Mouse (Mus musculus) layer of hippocampus, adult 18-20 months (tissue): ENCODE data around the gene Mark3. TPM values are rescaled to one million over a fixed set of nuclear protein-coding genes. Genes with fewer than 3 reads are reported as not detected.
"Not testable (repeated sequence)": the region's sequence is repeated elsewhere in the genome, so short reads cannot be mapped to it uniquely, and the experiment has no call there.

Source experiments
- DNase-seq, 2 experiments: peaks; one replicate each; pipeline ENCODE4 v3.0.0; 2022; ENCODE audit warnings: low spot score in 2 of 2
- total RNA-seq, 2 experiments: library from RNA; stranded (reverse); gene quantifications; 2 replicates each; pipeline ENCODE4 v1.2.3; 2021

Gene Mark3
- total RNA-seq, 2 experiments from 2014 or later = 92.2 to 92.3 TPM

GRCm38 (mm10) chr12:111618266-111618665, 43.9 kb downstream of the Mark3 start:
- no peak for DNase-seq

- peak in 1 of 2 experiments; percentile 87 for DNase-seq
Observed at GRCm38 (mm10) chr12:111648061-111648645, 73.8 kb downstream of the Mark3 start.

GRCm38 (mm10) chr12:111652953-111653352, 78.6 kb downstream of the Mark3 start:
- no peak for DNase-seq

- DNase-seq = peak in 1 of 2 experiments; percentile 89
Observed at GRCm38 (mm10) chr12:111653434-111653833, 79.1 kb downstream of the Mark3 start.

GRCm38 (mm10) chr12:111655695-111656094, 81.4 kb downstream of the Mark3 start:
- no peak for DNase-seq

- no peak for DNase-seq
Observed at GRCm38 (mm10) chr12:111659331-111659730, 85.0 kb downstream of the Mark3 start.

GRCm38 (mm10) chr12:111660628-111661027, 86.3 kb downstream of the Mark3 start:
- DNase-seq = no peak

GRCm38 (mm10) chr12:111661554-111661953, 87.2 kb downstream of the Mark3 start:
- DNase-seq = not testable (repeated sequence)

GRCm38 (mm10) chr12:111663228-111664143, 89.2 kb downstream of the Mark3 start:
- DNase-seq = no peak

GRCm38 (mm10) chr12:111664144-111664634, 89.9 kb downstream of the Mark3 start:
- DNase-seq = no peak

- no peak for DNase-seq
Observed at GRCm38 (mm10) chr12:111665041-111665880, 90.9 kb downstream of the Mark3 start.

- DNase-seq = no peak
Observed at GRCm38 (mm10) chr12:111666380-111666779, 92.1 kb downstream of the Mark3 start.

- DNase-seq = no peak
Observed at GRCm38 (mm10) chr12:111667421-111667820, 93.1 kb downstream of the Mark3 start.

GRCm38 (mm10) chr12:111668457-111668912, 94.2 kb downstream of the Mark3 start:
- DNase-seq = peak; percentile 88 to 98

GRCm38 (mm10) chr12:111669000-111669788, 94.9 kb downstream of the Mark3 start:
- DNase-seq = no peak

GRCm38 (mm10) chr12:111669961-111670360, 95.6 kb downstream of the Mark3 start:
- DNase-seq = no peak

- DNase-seq = no peak
Observed at GRCm38 (mm10) chr12:111670371-111670971, 96.1 kb downstream of the Mark3 start.

GRCm38 (mm10) chr12:111670976-111671375, 96.7 kb downstream of the Mark3 start:
- no peak for DNase-seq

GRCm38 (mm10) chr12:111671431-111671902, 97.1 kb downstream of the Mark3 start:
- DNase-seq = peak in 1 of 2 experiments; percentile 86

- DNase-seq = peak; percentile 89 to 95
Observed at GRCm38 (mm10) chr12:111672176-111672575, 97.9 kb downstream of the Mark3 start, which contains the start of gene Ckb. Gene Ckb, minus strand, starts transcription at chr12:111672338.
